Mouse (Mus musculus): ENCODE data around the gene Cnrip1.

The Cnrip1 gene

DNA sequence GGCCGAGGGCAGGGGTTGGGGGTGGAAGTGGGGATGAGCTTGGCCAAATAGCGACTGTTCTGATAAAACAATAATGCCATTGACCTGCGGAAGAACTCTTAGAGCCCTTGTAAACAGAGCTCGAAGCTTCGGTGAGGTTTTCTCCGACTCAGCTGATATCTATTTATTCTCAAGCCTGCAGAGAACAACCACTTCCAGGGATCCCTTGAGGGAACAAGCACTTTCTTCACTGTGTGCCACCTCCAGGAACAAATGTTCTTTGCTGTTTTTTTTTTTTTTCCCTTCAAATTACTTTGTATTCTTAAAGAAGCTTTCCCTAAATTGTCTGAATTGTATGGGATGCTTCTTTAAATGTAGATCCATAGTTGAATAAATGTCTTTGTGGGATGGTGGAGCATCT lies 56.0 kb downstream of the Cnrip1 start:
- DNase-seq (ENCODE audit: low read depth, low spot score): no peak

DNA sequence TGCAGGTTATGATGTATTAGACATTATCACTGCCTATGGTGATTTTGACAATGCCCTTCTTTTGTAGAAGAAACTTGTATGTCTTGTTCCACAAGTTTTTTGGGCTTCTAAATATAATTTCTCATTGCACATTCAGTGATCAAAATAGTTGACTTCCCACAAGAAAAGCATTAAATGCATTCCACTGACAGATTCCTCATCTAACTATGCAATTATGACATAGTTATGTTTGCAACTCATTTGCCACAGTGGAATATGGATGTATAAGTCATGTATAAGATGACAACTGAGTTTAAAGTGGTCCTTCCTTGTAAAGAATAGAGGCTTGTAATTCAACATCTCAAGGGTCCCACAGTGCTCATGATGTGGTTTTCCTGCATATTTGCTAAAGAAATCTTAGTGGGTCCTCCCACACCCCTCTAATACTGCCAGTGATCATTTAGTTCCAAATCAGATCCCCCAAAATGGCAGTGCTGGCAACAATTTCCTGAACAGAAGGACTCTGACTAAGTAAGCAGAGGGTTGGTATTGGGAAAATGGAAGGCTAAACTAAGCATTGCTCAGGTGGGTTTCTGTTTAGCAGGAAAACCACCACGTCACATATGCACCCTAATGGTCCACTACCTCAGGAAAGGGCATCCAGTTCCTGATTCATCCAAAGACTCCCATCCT lies 61.2 kb downstream of the Cnrip1 start:
- no peak for DNase-seq (ENCODE audit: low read depth, low spot score)

DNA sequence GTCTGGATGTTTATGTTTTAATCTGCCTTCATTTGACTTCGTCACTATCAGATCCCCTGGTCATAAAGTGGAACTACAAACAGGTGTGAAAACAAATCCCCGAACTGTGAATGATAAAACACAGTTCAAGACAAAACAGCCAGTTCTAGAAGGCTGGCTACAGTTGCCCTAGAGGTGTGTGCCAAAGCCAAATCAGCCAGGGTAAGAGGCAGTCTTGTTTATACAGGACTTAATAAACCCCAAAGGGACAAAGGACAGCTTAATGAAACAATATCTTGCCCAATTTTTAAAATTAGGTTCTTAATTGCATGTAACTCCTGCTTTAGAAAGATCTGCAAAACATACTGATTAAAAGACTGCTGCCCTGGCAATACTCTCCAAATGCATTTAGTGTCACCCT lies 75.0 kb downstream of the Cnrip1 start:
- DNase-seq (ENCODE audit: low read depth, low spot score): no peak
